Mouse (Mus musculus) A20 (cell line): ENCODE data around the gene Fbxo46.

ENCODE experiments used
- DNase-seq: peaks from one replicate; pipeline ENCODE4 v3.0.0-alpha.2; 2011; ENCODE audit warnings: low read depth, low spot score

The Fbxo46 gene

DNA sequence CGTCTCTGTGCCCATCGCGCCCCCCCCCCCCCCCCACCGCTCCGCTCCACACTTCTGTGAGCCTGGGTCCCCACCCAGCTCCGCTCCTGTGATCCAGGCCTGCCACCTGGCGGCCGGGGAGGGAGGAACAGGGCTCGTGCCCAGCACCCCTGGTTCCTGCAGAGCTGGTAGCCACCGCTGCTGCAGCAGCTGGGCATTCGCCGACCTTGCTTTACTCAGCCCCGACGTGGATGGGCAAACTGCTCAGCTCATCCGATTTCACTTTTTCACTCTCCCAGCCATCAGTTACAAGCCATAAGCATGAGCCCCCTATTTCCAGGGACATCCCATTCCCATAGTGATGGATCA is 26.5 kb upstream of the Fbxo46 start:
- DNase-seq = peak; percentile 90

DNA sequence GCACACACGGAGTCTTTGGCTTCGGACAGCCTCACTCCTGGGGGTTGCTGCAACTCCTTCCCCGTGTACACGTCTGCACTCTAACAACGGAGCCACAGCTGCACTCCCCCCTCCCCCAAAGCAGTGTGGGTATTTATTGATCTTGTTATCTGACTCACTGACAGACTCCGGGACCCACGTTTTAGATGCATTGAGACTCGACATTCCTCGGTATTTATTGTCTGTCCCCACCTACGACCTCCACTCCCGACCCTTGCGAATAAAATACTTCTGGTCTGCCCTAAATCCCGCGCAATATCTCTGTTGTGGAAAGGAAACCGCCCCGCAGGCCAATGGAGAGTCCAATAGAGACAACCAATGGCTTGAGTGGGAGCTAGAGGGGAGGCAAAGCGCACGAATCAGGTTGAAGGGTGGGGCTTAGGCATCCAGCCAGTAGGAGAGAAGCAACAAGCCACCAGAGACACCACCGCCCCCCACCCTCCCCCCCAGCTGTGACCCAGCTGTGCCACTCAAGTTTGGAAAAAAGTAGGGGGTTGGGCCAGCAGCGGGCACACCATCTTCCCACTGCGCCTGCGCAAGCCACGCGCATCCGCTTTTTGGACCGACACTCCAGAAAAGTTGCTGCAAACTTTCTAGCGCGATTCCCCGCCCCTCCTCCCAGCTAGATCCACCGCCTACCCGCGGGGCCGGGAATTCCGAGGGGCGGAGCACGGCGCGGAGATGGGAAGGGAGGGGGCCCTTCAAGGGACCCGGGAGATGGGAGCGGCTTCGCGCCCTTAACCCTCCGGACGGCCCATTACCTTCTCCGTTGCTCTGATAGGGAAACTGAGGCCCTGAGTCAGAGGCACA is 25.9 kb upstream of the Fbxo46 start:
- DNase-seq = peak; percentile 97

DNA sequence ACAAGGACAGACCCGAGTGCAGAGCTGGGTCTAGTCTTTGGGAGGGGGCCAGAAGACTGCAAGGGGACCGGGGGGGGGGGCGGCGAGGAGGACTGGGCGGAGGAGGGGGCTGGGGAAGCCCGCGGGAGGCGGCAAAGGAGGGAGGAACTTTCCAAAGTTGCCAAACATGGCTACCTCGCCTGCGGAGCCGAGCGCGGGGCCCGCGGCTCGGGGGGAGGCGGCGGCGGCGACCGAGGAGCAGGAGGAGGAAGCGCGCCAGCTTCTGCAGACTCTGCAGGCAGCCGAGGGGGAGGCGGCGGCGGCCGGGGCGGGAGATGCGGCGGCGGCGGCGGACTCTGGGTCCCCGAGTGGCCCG is 25.2 kb upstream of the Fbxo46 start, which contains the start of gene Six5:
Gene Six5, plus strand, starts transcription at position 124 of the 355 bp plus-strand sequence.
- peak; percentile 77 for DNase-seq

DNA sequence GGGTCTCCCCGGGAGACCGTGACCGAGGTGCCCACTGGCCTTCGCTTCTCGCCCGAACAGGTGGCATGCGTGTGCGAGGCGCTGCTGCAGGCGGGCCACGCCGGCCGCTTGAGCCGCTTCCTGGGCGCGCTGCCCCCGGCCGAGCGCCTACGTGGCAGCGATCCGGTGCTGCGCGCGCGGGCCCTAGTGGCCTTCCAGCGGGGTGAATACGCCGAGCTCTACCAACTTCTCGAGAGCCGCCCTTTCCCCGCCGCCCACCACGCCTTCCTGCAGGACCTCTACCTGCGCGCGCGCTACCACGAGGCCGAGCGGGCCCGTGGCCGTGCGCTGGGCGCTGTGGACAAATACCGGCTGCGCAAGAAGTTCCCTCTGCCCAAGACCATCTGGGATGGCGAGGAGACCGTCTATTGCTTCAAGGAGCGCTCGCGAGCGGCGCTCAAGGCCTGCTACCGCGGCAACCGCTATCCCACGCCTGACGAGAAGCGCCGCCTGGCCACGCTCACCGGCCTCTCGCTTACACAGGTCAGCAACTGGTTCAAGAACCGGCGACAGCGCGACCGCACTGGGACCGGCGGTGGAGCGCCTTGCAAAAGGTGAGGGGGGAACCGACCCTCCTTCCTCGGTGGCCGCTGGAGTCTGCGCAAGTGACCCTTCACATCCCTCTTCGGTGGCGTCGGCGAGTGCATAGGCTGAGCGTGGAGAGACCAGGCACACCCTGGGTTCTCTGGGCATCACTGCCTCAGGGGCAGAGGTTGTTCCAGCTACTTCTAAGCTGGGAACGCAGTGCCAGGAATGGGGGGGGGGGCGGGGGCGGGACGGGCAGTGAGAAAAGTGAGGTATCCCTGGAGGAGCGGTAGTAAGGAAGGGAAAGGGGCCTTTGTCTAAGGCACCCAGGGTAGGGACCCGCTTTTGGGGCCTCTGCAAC is 24.6 kb upstream of the Fbxo46 start:
- DNase-seq = peak; percentile 77

DNA sequence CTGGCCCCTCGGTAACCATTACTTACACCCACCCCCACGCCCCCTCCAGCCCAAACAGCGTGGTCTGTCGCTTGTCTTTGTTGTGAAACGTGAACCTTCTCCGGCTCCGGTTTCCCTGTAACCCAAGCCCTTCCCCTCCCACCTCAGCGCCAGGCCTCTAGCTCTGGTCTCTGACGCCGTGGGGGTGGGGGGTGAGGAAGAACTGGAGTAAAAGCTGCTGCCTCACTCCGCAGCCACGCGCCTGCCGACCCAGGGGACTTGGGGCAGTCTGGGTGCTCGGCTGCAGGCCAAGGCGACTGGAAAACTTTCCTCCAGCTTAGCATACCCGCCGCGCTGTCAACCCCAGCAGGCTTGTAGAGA is 23.9 kb upstream of the Fbxo46 start:
- DNase-seq = no peak

DNA sequence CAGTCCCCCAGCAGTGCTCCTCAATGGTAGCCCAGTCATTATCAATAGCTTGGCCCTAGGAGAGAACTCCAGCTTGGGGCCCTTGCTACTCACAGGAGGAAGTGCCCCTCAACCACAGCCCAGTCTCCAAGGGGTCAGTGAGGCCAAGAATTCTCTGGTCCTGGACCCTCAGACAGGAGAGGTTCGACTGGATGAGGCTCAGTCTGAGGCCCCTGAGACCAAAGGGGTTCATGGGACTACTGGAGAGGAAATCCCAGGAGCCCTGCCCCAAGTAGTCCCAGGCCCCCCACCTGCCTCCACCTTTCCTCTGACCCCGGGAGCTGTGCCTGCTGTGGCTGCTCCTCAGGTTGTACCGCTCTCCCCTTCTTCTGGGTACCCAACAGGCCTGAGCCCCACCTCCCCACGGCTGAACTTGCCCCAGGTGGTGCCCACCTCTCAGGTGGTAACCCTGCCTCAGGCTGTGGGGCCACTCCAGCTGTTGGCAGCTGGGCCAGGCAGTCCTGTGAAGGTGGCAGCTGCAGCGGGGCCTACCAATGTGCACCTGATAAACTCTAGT is 23.2 kb upstream of the Fbxo46 start:
- no peak for DNase-seq

DNA sequence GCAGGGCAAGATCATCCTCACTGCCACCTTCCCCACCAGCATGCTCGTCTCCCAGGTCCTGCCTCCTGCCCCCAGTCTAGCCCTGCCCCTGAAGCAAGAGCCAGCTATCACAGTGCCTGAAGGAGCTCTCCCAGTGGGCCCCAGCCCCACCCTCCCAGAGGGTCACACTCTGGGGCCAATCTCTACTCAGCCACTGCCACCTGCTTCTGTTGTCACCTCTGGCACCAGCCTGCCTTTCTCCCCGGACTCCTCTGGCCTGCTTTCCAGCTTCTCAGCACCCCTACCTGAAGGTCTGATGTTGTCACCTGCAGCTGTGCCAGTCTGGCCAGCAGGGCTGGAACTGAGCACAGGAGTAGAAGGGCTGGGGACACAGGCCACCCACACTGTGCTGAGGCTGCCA is 22.4 kb upstream of the Fbxo46 start:
- no peak for DNase-seq

DNA sequence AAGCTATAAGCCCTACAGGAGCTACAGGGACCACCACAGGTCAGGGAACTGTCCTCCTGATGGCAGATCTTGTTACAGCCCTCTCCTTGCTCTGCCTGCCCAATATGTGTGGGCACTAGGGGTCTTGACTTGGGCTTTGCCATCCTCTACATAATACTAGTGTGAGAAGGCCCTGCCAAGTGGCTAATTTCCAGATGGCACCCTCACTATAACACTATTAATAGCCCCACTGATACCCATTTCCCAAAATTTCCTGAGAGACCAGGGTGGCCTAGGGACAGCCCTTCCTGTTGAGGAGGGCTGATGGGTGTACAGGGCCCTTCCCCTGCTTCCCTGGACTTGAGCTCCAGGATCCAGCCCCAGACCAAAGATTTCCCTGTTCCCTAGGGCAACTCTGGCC is 21.8 kb upstream of the Fbxo46 start:
- no peak for DNase-seq

DNA sequence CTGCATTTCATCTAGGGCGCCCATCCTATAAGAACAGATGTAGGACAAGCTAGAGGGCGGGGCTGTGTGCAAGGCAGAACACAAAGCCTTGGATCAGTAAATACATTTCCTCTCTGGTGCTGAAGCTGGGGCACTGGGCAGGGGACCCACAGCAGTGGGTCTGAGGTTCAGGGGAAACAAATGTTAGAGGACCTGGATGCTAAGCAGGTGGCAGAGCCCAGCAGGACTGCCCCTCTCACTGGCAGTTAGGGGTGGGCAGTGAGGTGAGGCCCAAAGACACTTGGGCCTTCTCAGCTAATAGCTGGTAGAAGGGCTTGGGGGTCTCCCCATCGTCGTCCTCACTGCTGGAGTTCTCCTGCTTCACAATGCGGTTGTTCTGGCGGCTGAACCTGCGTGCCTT is 20.8 kb upstream of the Fbxo46 start:
- DNase-seq = no peak

DNA sequence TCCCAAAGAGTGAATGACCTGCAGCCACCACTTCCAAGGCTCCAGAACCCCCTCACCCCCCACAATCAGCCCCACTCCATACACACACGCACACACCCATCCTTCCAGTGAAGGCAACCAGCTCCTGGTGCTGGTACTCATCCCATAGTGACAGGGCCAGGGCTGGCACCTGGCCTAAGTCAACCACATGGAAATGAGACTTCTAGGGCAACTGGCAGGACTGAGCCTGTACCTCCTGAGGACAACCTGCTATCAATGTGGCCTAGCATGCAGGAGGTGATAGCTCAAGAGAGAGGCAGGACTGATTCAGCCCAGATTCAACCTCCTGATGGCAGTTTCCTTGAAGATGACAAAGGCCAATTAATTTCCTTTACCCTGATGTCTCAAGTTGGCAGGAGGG is 19.4 kb upstream of the Fbxo46 start:
- no peak for DNase-seq

DNA sequence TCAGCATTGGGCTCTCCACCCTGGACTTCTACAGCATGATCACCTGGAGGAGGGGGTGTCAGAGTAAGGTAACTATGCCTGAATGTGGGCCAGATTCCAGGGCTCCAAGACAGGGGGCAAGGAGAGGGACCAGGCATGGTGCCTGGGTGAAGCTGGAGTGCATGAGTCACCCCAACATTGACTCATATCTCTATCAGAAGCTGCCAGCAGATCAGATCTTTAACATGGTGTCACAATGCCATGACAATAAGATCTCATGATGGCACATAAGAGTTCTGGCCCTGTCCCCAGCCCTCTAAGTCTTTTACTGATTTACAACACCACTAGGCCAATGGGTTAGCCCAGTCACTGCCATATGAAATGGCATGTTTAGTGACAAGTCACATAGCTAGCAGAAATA is 15.9 kb upstream of the Fbxo46 start:
- no peak for DNase-seq

DNA sequence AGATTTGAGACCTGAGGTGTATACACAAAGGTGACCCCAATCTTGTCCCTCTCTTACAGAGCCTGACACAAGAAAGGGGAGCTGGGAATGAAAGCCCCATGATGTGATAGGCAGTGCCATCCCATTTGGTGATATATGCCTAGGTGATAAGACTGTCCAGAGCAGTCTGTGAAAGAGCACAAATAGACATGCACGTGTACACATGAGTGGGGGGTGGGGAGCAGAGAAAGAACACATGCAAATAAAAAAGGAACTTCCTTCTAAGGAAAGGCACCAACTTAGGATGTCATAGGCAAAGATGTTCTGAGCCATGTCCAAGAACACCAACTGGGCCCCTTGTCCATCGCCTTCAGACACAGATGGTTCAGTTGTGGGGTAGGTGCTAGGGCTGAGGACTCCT is 15.2 kb upstream of the Fbxo46 start:
- no peak for DNase-seq

DNA sequence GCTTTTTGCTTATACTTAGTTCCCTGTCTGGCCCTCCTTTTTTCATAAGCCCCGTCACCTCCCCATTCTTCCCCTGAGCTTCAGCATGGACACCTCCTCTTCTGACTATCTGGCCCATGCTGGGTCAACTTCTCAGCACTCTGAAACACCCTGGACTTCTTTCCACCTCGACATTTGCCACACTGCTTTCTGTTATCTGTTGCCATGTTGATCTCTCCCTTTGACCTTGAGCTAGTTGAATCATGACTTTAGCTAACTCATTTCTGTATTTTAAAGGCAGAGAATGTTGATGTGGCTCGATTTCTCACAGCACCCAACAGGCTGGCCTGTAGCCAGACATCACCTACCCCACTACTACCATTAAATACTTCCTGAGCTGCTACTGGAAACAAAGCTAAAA is 12.2 kb upstream of the Fbxo46 start:
- no peak for DNase-seq

DNA sequence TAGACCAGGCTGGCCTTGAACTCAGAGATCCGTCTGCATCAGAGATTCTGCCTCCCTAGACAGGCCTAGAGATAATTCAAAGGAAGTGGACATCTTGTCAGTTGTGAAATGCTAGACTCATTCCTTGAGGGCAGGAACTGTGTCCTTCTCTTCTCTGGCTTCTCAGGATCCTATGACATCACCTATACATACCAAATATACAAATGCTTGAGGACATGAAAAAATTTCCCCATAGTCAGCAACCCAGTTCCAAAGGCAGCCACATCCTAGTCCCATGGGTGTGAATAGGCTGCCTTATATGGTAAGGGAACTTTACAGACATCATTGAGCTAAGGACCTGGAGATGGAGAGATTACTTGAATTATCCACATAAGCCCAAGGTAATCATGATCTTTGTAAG is 10.1 kb upstream of the Fbxo46 start:
- DNase-seq = no peak

DNA sequence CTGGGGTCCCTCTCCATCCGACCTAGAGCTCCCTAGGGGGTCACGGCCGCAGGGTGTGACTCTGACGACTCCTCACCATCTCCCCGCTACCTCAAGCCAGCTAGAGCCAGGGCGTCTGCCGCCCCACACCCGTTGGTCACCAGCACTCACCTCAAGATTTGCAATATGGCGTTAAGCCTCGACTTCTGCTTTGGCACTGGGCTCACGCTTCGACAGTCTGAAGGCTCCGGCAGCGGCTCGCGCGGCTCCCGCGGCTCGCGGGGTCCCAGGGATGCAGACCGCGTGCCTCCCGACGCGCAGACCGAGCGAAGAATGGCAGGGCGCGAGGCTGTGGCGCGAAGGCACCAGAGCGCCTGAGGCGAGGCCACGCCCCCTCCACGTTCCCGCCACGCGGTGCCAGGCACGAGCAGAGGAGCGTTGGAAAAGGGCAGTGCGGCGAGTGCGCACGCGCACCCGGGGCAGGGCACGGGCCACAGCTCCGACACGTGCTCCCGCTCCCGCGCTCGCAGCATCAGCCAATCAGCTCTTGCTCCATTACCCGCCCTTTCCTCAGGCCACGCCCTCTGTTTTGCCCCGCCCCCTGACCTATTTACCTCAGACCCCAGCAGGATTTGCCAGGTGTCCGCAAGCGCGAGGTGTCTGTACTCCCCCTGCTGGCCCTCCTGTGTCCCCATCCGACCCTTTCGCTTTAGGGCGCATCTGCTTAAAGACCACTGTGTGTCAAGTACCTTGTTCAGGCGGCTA is 1.5 kb upstream of the Fbxo46 start, which contains the start of gene Gm4969:
Gene Gm4969, minus strand, starts transcription at position 341 of the 744 bp plus-strand sequence.
- no peak for DNase-seq

DNA sequence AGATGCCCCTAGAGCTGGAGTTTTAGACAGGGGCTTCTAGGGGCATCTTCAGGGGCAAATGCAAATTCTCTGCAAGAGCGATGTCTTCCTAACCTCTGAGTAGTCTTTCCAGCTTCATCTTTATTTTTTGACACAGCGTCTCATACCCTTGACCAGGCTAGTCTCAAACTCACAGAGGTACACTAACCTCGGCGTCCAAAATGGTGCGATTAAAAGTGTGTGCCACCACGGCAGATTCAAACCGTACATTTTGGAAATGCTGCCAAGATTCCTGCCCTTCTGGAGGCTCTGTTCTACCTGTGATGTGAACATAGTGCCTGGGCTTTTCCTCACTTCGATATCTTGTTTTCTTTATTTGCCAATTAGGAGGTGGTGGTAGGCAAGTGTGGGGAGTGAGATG is 576 bp upstream of the Fbxo46 start:
- DNase-seq = no peak

DNA sequence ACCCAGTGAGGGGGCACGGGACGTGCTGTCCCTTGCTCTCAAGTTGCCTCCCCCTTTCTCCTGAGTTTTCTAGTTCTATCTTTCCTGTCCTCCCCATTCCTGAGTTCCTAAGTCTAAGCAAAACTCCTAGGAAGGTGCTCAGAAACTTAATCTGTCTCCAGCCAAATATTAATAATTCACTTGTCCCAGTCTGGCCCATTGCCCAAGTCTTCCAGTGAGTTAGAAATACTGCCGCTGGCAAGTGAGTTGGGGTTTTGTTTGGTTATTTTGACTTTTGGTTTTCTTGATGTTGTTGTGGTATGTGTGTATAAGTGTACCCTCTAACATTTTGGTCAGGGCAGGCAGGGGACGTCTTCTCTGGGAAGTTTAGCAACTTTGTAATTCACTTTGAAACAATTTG is 2.0 kb downstream of the Fbxo46 start:
- DNase-seq = no peak

DNA sequence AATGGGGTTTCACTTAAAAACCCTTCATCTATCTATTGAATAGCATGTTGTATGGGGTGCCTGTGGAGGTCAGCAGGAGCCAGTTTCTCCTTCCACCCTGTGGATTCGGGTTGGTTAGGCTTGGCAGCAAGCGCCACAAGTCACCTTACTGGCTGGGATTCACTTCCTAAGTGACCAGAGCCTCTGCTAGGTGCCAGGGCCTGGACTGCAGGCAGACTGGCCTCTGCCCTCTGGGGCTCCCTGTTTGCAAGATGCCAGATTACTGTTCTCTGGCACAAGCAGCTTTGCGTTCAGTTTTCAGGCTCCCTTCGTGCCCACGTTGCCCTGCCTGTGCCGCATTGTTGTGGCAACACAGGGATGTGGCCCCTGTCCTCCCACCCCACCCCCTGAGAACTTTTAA is 5.1 kb downstream of the Fbxo46 start:
- no peak for DNase-seq

DNA sequence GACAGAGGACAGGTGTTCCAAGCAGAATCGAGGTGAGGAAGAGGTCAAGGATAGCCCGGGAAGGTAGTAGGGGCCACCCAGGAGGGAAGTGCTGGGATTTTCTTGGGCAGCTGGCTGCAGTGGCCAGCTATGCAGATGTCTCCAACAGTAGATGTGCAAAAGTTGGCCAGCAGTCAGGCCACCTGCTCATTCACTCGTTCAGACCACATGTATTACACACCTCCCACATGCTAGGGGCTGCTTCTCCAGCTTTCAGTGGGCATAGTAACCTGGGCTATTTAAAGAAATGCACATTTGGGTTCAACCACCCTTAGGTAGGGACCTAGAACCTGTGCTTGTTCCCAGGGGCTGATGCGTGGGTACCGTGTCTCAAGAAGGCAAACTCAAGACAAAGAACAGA is 8.1 kb downstream of the Fbxo46 start:
- no peak for DNase-seq

DNA sequence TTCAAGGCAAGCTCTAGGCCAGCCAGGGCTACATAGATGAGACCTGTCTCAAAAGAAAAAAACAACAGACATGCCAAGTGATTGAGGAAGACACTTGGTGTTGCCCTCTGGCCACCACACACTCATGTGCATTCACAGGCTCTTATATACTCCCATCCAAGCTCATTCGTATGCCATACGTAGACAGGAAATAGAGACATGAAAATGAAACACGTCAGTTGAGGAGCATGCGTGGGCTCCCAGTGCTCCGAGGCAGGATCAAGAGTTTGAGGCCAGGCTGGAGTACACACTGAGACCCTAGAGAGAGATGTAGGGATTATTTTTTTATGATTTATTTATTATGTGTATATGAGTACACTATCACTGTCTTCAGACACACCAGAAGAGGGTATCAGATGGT is 9.7 kb downstream of the Fbxo46 start:
- DNase-seq = no peak

DNA sequence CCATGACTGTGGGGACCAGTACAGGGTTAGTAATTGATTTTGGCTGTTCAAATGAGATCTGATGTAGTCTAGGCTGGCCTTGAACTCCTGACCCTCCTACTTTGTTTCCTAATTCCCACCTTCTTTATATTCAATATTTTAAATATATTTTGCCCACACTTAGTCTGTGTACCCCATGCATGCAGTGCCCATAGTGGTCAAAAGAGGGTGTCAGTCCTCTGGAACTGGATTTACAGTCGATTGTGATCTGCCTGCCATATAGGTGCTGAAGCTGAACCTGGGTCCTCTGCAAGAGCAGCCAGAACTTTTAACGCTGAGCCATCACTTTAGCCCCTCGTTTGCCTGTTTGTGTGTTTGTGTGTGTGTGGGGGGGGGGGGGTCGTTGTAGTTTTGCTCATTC is 11.0 kb downstream of the Fbxo46 start:
- DNase-seq = peak; percentile 44

DNA sequence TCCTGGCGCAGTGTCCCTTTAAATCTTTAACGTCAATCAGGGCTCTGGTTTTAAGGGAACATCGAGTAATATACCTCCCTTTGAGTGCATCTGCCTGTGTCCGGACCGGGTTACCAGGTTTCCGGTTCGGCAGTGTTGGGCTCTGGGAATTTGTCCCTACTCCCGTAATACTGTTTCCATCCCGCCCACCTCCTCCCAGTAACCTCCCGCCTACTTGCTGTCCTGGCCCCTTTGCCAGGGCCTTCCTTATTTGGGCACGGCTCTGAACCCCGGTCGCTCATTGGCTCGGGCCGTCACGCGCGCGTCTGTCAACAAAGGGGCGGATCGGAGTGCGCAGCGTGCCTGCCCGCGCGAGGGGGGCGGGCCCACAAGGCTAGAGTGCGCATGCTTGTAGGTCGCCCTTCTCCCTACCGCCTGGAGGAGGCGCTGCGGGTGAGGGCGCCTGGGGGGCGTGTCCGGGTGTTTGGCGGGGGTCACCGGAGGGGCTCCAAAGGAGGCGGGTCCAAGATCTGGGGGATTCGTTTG is 11.7 kb downstream of the Fbxo46 start:
- peak; percentile 95 for DNase-seq
